Mouse (Mus musculus) midbrain, postnatal 0 days (tissue): ENCODE measurements around the gene Pbx1. TPM values are rescaled to one million over a fixed set of nuclear protein-coding genes. Genes with fewer than 3 reads are reported as not detected.

Experiments used
- ATAC-seq: fragments of 200-750 bp; cut with Nextera tagmentation; 2 replicates; pipeline ENCODE4 v1.8.0; 2017; ENCODE audit warnings: moderate number of reproducible peaks, mild to moderate bottlenecking, moderate TSS enrichment, moderate library complexity; ENCODE audit not compliant: low FRiP score
- DNase-seq: peaks from one replicate; pipeline ENCODE4 v3.0.0-alpha.2; 2015; ENCODE audit warnings: low spot score
- H3K27ac ChIP-seq: fragments of 300-500 bp; sonication (generic); 2 replicates; pipeline ENCODE4 v1.5.1; 2014; ENCODE audit warnings: low read depth, mild to moderate bottlenecking, low read length, mixed read lengths
- H3K27me3 ChIP-seq: fragments of 300-500 bp; sonication (generic); 2 replicates; pipeline ENCODE4 v1.6.1; 2014; ENCODE audit warnings: low read length, control low read depth, mixed read lengths; ENCODE audit not compliant: insufficient read depth
- H3K36me3 ChIP-seq: fragments of 300-500 bp; sonication (generic); 2 replicates; pipeline ENCODE4 v1.6.1; 2014; ENCODE audit warnings: low read length, control low read depth, mixed read lengths; ENCODE audit not compliant: insufficient read depth
- H3K4me1 ChIP-seq: fragments of 300-500 bp; sonication (generic); 2 replicates; pipeline ENCODE4 v1.6.1; 2014; ENCODE audit warnings: mild to moderate bottlenecking, control low read depth, antibody characterized with exemption, low read length, mixed read lengths; ENCODE audit not compliant: insufficient read depth
- H3K4me2 ChIP-seq: fragments of 300-500 bp; sonication (generic); 2 replicates; pipeline ENCODE4 v1.6.1; 2014; ENCODE audit warnings: low read depth, mild to moderate bottlenecking, low read length, mixed read lengths; ENCODE audit not compliant: poor library complexity, severe bottlenecking
- H3K4me3 ChIP-seq: fragments of 300-500 bp; sonication (generic); 2 replicates; pipeline ENCODE4 v1.5.1; 2014; ENCODE audit warnings: low read depth, mild to moderate bottlenecking, low read length, moderate library complexity
- H3K9ac ChIP-seq: fragments of 300-500 bp; sonication (generic); replicated peaks from 2 replicates; pipeline ENCODE4 v1.6.1; 2014; ENCODE audit warnings: mild to moderate bottlenecking, low read length, moderate library complexity, mixed read lengths; ENCODE audit not compliant: poor library complexity, severe bottlenecking
- H3K9me3 ChIP-seq: fragments of 300-500 bp; sonication (generic); 2 replicates; pipeline ENCODE4 v1.6.1; 2016; ENCODE audit warnings: low read length, control low read depth
- CTCF ChIP-seq: IDR thresholded peaks from 2 replicates; pipeline ENCODE4 v1.5.1; 2016; ENCODE audit warnings: antibody characterized with exemption, mild to moderate bottlenecking
- WGBS: fragments of 180-500 bp; shearing (Covaris S2); extraction: QIAGEN DNeasy Blood & Tissue Kit; methylation state at CpG from one replicate; pipeline ENCODE4 v1.1.7; 2014; 5-methylcytosine and 5-hydroxymethylcytosine counted together
- polyA plus RNA-seq: library from polyadenylated mRNA; unstranded; fragments of >200 nt; fragmentation: Nextera tagmentation; extraction: Ambion mirVana; gene quantifications from 2 replicates; pipeline ENCODE4 v1.2.1, GENCODE M21; 2015
- total RNA-seq: library from RNA; depleted of rRNA; stranded (reverse); fragments of >200 nt; gene quantifications from 2 replicates; pipeline ENCODE4 v1.2.3, GENCODE M21; 2014

Gene Pbx1
- total and polyA plus RNA-seq, 2 experiments from 2014 or later: 57.6 to 83.4 TPM

DNA sequence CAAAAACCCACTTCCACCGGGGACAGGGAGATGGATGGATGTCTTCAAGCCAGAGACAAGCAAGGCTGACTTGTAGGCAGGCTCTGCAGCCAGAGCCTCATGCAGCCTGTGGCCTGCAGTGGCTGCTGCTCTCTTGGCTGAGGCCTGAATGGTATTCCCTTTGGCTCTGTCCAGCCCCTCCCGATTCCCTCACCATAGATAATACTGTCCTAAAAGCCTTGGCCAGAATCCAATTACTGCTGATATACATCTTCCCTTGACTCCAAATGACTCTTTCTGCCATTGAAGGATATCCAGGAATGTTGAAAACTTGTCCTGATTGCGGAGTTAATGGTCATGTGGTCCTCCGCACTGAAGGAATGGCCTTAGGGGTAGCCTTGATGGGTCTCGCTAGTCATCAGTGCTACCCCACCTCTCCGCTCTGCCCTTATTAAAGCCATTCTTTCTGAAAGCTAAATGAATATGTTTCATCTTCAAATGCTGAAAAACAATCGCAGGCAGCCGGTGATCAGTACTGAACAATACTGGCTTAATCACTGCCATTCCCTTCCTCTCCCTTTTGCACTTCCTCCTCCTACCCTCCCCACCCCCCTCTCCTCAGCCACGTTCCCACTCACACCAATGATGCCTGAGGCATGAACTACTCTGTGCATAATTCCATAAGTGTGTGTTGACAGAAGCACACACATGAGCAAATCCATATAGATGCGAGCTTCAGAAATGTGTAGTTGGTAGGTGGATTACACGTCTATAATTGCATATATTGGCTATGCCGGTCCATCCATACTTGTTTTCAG lies 166.3 kb downstream of the Pbx1 start:
- peak; percentile 27; the same call in 1 of the 2 replicates for ATAC-seq
- DNase-seq: no peak

DNA sequence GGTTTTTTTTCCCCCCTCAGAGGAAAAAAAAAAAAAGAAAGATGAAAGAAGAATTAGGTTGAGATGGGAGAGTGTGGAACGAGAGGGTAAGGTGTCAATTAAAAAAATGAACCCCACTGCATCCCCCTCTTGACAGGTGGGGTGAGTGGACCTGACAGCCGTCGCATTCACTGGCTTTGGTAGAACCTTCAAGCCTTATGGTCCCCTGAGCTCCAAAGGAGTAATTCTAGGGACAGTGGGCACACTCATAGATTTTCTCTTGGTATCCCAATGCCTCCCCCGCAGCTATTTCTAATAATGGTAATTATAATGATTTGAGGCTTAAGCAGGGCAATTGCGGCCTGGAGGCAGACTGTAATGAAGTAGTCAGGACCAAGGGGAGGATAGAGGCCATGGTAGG lies 167.0 kb downstream of the Pbx1 start:
- Histone ChIP-seq H3K4me2 (no peak overlapping the region), H3K4me3 (no peak overlapping the region), H3K4me1 (peaks cover 12% of the 10 kb centered on the region), H3K36me3 (no peaks in the 10 kb centered on the region), H3K27me3 (no peaks in the 10 kb centered on the region), H3K9me3 (no peaks in the 10 kb centered on the region), H3K9ac (no peak overlapping the region), H3K27ac (no peak overlapping the region)
- TF ChIP-seq CTCF: no peak
- 66% methylated on average over 5 of the region's 5 CpGs for WGBS
- no peak for ATAC-seq
- DNase-seq: no peak

More for the DNA sequence above, 166.3 kb downstream of the Pbx1 start:
- no peak overlapping the region for H3K27ac ChIP-seq
- H3K4me2 ChIP-seq: no peak overlapping the region
- H3K36me3 ChIP-seq: no peaks in the 10 kb centered on the region
- TF ChIP-seq CTCF: no peak
- H3K27me3 ChIP-seq: no peaks in the 10 kb centered on the region
- no peak overlapping the region for H3K9ac ChIP-seq
- H3K4me3 ChIP-seq: no peak overlapping the region
- 63% methylated on average over 12 of the region's 12 CpGs for WGBS
- peaks cover 12% of the 10 kb centered on the region for H3K4me1 ChIP-seq
- no peaks in the 10 kb centered on the region for H3K9me3 ChIP-seq

DNA sequence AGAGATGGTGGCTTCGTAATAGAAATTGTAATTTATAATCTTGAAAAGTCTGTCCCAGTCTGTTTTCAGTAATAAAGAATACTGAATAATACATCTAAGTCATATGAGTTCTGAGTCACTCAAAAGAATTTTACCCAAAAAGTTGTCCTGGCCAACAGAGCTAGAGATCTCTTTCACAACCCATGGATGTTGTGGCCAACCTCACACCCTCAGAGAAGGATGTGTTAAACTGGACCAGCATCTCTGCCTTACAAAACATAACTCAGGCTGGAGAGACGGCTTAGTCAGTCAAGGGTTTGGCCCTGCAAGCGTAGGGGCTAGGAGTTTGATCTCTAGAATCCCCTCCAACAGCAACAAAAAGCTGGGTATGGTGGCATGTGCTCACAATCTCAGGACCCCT lies 171.7 kb downstream of the Pbx1 start:
- no peak overlapping the region for H3K9ac ChIP-seq
- H3K36me3 ChIP-seq: no peaks in the 10 kb centered on the region
- H3K4me1 ChIP-seq: 0 out of 2 replicates have a peak, but pooled peaks cover 5% of the 10 kb centered on the region
- no peak overlapping the region for H3K4me3 ChIP-seq
- no peaks in the 10 kb centered on the region for H3K9me3 ChIP-seq
- H3K27ac ChIP-seq: no peak overlapping the region
- 79% methylated on average over 3 of the region's 3 CpGs for WGBS
- no peak for DNase-seq
- no peak for TF ChIP-seq CTCF
- ATAC-seq: no peak
- H3K4me2 ChIP-seq: no peak overlapping the region
- no peaks in the 10 kb centered on the region for H3K27me3 ChIP-seq

DNA sequence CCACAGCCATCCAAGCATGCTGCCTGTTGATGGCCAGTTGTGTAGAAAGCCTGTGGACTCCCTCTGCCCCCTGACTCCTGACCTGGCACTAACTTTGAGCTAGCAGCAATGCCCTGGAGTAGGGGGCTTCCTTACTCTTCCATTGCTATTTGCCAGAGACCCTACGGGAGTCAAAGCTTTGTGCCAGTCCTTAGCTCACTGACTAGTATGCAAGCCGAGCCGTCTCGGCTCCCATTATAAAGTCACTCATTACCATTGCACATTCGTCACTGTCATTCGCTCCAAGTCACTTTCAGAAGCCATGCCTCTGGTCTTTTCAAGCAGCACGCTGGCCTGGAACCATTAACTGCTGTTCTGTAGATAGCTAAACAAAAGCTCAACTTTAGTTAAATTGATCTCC lies 173.2 kb downstream of the Pbx1 start:
- Histone ChIP-seq H3K4me3 (no peak overlapping the region), H3K36me3 (no peaks in the 10 kb centered on the region), H3K4me2 (no peak overlapping the region), H3K4me1 (no peaks in the 10 kb centered on the region), H3K9me3 (no peaks in the 10 kb centered on the region), H3K27me3 (no peaks in the 10 kb centered on the region), H3K9ac (no peak overlapping the region), H3K27ac (no peak overlapping the region)
- ATAC-seq (no peak), DNase-seq (peak; percentile 47)
- TF ChIP-seq CTCF: no peak
- 42% methylated on average over 7 of the region's 7 CpGs for WGBS

DNA sequence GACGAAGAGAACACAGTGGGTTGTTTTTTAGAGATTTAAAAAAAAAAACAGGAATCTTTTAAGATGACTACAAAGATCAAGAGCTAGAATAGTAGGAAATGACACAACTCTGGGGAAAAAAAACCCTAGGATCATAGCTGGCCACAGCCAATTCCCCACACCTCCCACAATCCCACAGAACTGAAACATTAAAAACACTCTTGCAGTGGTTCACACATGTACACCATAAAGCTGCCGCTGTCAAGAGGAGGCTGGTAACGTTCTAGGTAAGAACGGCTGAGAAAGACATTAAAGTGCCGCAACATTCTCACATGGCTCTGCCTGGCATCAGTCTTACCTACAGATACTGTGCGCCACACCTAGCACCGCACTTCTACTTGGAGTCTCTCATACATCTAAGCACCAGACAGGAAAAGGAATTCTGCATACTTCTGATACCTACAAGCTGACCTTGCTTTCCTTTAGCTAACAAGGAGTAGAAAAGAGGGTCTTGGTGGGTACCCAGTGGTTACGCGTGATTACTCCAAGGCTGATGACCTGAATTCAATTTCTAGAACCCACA lies 176.6 kb downstream of the Pbx1 start:
- ATAC-seq (no peak), DNase-seq (no peak)
- no peak overlapping the region for H3K4me2 ChIP-seq
- H3K27ac ChIP-seq: no peak overlapping the region
- H3K4me1 ChIP-seq: no peaks in the 10 kb centered on the region
- no peak overlapping the region for H3K9ac ChIP-seq
- 94% methylated on average over 9 of the region's 9 CpGs for WGBS
- H3K36me3 ChIP-seq: no peaks in the 10 kb centered on the region
- H3K4me3 ChIP-seq: no peak overlapping the region
- H3K27me3 ChIP-seq: no peaks in the 10 kb centered on the region
- no peak for TF ChIP-seq CTCF
- no peaks in the 10 kb centered on the region for H3K9me3 ChIP-seq
